Mouse (Mus musculus): ENCODE data around the gene Ttc7b.

The Ttc7b gene

GRCm38 (mm10) chr12:100483054-100483453 lies 37.6 kb downstream of the Ttc7b start:
- no peak for DNase-seq

- no peak for DNase-seq
These were observed 38.4 kb downstream of the Ttc7b start for GRCm38 (mm10) chr12:100482255-100482654.

GRCm38 (mm10) chr12:100481443-100482026 lies 39.1 kb downstream of the Ttc7b start:
- no peak for DNase-seq

DNA sequence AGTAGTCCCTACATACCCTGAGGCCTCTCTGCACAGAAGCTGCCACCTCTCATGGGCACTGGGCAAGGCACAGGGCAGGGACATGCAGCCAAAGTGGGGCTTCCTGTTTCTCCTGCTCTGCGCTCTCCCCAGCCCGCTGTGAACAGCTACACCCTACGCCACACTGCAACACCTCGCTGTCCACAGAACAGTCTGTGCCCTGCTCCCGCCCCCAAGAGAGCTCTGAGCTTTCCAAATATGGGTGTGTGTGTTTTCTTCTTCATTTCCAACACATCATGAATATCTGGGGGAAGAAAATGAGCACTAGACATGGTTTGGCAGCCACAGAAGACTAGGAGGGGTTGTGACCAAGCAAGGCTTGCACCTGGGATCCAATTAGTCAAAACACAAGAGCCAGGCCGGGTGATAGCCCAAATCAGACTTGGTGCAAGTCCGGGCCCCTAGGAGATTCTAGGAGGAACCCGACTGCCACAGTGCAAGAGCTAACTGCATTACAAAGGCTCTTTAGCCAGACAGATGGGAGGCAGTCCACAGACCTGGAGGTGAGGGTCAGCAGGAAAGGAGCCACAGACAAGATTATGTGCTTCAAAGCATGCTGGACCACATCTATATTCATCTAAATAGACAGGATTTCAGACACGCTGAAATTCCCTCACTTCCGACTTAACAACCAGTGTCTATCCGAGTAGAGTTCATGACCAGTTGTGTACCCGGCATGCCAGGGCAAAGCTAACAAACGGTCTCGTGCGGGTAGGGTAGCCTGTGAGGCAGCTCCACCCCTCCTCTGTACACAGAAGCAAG lies 39.8 kb downstream of the Ttc7b start:
- DNase-seq = no peak

DNA sequence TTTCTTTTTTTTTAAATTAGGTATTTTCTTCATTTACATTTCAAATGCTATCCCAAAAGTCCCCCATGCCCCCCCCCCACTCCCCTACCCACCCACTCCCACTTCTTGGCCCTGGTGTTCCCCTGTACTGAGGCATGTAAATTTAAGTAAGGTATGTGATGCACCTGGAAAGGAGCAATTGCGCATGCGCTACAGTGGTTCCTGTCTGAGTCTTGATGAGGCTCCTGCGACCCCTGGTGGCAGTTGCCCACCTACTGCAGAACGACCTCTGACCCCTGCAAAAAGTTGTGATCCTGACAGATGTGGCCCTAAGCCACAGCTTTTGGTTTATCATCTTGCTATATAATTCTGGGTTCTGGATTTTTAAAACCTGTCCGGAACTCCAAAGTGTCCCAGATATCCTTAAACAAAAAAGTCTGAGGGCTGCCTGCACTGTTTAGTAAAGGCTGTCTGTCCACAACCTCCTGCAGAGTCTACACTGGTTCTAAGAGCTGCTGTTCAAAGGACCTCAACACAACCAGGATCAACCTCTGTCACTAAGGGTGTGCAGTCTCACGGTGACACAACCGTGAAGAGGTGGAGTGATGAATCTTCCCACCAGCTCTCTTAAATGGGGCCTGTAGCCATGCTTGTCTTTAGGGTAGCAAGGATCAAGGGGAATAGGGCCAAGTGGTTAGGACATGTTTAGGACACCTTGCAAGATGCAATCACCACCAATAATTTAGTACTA lies 40.6 kb downstream of the Ttc7b start:
- DNase-seq = peak; percentile 93

DNA sequence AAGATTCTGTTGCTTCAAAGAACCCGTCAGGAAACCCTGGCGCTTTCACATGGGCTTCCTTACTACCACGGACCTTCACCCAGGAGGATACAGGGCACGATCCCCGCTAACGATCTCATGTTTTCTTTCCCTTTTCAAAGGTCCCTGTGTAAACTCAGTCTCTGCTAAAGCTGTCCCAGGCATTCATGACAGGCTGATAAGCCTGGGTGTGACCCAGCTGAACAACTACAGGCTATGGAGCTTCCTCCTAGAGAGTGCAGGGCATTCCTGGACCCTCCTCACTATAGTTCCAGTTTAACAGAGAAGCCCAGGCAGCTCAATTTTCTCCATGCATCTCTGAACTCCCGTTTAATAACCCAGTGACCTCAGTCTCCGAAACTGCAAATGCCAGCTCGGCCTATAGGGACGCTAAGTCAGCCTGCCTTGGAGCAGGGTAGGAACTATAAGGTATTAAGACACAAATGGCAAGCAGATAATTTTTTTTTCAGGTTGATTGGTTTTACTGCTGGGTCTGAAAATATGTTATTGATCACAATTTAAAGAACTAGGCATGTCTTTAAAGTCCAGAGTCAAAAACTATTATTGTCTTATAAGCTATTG lies 41.3 kb downstream of the Ttc7b start:
- no peak for DNase-seq

DNA sequence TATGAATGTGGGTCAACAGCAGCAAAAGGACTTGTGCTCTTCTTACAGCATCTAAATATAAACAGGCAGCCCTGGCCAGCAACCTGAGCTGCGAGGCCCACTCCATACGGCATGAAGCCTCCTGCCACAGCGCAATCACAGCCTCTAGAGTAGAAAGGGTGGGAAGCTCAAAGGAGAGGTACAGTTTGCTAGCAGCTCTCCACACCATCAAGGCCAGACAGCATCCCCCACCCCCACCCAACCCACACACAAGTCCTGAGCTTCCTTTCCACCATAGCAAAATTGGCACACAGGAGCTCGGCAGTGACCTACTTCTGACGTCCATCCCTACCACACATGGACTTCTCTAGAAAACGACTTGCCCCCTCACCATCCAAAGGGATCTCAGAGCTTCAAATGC lies 42.0 kb downstream of the Ttc7b start:
- no peak for DNase-seq

DNA sequence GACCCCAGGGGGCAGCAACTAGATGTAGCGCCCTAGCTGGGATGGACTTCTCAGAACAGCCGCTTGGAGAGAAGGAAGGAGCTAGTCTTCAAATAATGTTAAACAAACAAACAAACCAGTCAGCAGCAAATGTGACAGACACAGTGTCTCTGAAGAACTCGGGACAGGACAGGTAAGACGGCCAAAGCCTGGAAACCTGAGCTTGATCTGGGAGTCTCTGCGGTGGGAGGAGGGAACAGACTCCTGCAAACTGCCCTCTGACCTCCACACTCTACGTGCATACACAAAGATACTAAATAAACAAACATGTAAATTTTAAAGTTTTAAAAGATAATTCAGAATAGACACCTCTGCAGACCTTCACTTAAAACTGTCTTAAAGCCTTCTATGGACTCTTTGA lies 42.5 kb downstream of the Ttc7b start:
- no peak for DNase-seq

DNA sequence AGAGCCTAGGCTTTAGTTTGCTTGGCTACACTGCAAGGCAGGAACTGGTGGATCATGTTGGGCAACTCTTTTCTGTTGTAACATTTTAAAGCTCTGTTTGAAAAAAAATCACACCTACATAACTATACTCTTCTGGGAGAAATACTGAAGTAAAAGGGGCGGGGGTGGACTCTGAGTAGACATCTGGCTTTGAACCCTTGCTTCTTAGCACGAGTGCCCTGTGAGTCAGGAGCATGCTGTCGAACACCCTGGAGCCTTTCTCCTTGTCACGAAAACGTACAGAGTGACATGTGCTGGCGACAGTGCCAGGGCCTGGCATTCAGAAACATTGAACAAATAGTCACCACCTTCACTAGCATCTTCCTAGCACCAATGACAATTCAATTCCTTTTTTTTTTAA lies 43.2 kb downstream of the Ttc7b start:
- no peak for DNase-seq

- DNase-seq = no peak
These were observed 44.3 kb downstream of the Ttc7b start for GRCm38 (mm10) chr12:100476351-100476750.

DNA sequence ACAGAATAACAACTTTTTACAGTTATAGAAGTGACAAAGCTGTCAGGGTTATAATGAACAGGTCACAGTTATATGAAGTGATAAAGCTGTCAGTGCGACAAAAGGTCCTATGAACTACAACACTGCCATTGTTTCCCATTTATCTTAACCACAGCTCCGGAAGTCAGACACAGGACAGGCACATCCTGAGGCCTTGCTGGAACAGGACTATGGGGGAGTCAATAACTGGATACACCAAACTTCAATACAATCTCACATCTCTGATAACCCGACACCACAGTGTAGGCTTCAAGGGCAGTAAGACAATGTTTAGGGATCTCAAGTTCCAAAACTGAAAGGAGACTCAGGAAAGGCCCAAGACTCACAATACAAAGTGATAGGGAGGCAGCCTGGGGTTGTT lies 45.1 kb downstream of the Ttc7b start:
- no peak for DNase-seq

- DNase-seq = no peak
These were observed 45.8 kb downstream of the Ttc7b start for GRCm38 (mm10) chr12:100474661-100475321.

- DNase-seq = no peak
These were observed 50.3 kb downstream of the Ttc7b start for GRCm38 (mm10) chr12:100470295-100470694.

DNA sequence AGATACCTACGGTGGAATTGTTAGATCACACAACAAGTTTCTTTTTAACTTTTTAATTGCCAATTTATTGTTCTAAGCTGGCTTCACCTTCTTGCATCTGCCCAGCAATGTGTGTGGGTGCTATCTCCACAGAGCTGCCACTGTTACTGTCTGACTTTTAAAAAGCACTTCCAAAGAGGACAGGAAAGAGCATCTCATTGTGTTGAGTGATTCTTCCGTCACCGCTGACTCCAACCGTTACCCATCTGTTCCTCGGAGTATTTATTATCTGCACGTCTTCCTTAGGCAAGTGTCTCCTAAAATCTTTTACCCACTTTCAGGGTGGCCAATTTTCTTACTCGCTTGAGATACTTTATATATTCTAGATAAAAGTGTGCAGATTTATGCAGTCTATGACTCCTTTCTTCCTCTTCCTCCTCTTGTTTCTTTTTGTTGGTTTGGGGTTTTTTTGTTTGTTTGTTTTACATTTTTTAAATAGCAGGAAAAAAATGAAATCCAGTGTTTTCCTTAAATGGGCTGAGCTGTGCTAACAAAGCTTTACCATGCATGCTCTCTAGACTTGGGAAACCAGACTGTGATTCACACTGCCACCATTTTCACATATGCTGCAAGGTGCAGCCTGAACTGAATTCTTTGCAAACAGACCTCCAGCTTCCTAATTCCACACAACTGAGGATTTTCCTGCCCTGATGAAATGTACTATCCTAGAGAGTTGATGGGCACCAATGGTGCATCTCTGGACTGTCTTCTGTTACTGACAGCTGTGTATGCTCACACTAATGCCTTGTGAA lies 50.9 kb downstream of the Ttc7b start:
- DNase-seq = no peak

GRCm38 (mm10) chr12:100465101-100465715 lies 55.4 kb downstream of the Ttc7b start:
- no peak for DNase-seq

DNA sequence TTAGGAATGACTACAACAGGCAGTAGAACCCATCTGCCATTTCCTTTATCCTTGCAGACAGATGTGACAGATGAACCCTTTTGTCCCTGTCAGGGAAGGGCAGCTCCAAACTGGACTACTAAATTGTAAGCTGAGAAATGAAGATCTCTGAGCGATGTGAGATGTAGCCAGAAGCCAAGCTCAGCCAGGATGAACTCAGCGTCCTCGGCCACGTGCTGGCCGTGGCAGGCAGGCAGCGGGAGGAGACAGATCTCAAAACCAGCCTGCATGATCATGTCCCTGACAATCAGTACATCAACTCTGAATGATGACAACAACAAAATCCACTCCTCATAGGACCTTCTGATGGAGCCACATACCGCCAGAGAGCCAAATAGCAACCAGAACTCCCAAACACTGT lies 62.9 kb downstream of the Ttc7b start:
- no peak for DNase-seq

- DNase-seq = no peak
These were observed 64.2 kb downstream of the Ttc7b start for GRCm38 (mm10) chr12:100456257-100456975.

DNA sequence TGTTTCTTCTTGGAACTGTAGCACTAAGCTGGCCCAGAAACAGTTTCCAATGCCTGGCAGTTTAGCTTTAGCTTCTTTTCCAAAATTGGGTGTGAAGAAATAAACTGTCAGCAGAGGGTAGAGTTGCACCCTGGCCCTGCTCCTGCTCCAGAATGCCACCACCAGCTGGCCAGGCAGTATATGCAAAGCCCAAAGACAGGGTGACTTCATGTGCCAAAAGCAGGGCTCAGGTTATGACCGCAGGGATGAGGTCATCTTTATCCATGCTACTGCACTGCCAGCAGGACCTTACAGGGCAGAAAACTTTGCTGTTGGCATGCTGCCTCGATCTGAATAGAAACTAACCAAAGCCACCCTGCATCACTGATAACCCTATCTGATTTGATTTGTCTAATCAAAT lies 65.2 kb downstream of the Ttc7b start:
- DNase-seq = no peak

DNA sequence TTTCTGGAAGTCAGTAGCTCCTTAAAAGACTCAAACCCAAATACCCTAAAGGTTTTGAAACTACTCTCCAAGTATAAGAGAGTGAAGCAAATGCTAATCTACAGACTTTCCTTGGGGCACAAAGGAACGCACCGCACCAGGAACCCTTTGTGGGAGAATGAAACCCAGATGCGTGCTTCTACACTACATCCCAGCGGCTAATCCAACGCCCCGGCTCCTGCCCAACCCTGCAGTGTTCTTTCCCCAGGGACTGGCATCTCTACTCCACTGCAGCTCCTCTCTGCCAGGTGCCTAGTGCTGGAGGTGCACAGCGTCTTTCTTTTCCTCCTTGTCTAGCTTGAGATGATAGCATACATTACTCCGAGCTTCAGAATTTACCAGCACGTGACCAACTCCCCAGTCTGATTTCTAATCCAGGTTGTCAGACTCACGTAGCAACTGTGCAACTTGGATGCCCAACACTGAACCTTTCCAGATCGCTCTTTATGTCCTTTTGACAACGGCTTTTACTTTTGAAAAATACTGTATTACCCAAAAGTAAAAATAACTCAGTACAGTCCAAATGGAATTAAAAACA lies 72.8 kb downstream of the Ttc7b start:
- peak; percentile 25 for DNase-seq

DNA sequence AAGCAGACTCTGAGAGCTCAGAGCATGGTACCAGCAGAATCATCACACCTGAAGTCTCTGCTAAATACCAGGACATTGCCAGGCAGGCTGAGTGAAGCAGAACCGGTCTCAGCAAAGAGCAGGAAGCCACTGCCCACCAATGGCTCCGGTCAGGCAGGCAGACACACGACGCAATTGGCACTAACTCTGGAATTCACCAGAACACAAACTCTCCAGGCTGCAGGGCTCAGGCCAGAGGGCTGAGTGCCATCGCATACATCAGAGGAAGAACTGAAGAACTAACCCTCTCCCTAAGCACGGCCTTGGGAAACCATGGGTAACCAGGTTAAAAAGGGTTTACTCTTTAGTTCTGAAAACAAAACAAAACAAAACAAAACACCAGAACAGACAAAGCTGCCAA lies 73.5 kb downstream of the Ttc7b start:
- no peak for DNase-seq

GRCm38 (mm10) chr12:100445686-100446085 lies 74.9 kb downstream of the Ttc7b start:
- no peak for DNase-seq

All from embryo, embryonic 11 days (tissue).